Mouse (Mus musculus): ENCODE results near the gene Pi16.

The Pi16 gene

DNA sequence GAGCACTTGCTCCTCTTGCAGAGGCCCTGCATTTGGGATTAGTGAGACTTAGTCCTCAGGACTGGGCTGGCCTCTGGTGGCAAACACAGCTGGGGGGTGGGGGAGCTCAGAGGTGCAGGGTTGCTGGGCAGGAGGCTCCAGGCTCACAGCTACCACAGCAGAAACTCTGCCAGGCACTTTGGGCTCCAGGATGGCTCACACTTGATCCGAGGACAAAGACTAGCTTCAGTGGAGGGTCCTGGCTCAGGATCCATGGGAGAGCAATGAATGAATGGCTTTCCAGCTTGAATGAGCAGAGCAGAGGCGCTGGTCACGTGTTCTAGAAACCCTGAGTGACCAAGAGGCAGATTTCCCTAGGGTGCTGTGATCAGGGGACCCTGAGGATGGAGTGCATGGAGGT, 41.4 kb downstream of the Pi16 start:
- DNase-seq = no peak

- DNase-seq = peak; percentile 32 to 61
Observed at GRCm38 (mm10) chr17:29360761-29361221, 43.3 kb downstream of the Pi16 start, which contains the start of gene Fgd2. Fgd2 (plus strand) TSS chr17:29360914.

- DNase-seq = no peak
Observed at GRCm38 (mm10) chr17:29361982-29362691, 44.7 kb downstream of the Pi16 start.

- DNase-seq = no peak
Observed at GRCm38 (mm10) chr17:29363109-29363508, 45.6 kb downstream of the Pi16 start.

DNA sequence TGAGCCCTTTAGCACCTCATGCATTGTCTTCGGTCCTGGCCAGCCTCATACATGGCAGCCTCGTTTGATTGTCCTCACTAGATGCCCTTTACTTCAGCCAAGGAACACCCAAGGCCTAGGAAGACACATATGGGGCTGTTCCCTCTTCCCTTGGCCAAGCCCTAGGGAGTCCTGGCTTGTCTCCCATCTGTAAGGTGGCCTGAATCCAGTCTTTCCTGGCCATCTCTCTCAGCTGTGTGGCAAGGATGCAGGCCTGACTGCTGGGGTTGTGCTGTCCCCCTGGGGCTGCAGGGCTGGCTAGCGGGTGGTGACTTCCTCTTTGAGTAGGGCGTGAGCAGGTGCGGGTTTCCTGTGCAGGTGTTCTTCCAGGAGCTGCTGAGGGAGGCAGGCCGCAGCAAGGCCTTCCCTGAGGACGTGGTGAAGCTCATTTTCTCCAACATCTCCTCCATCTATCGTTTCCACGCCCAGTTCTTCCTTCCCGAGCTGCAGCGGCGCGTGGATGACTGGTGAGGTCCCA, 47.7 kb downstream of the Pi16 start:
- no peak for DNase-seq

GRCm38 (mm10) chr17:29368726-29369125, 51.2 kb downstream of the Pi16 start:
- peak in 1 of 2 experiments; percentile 59 for DNase-seq

DNA sequence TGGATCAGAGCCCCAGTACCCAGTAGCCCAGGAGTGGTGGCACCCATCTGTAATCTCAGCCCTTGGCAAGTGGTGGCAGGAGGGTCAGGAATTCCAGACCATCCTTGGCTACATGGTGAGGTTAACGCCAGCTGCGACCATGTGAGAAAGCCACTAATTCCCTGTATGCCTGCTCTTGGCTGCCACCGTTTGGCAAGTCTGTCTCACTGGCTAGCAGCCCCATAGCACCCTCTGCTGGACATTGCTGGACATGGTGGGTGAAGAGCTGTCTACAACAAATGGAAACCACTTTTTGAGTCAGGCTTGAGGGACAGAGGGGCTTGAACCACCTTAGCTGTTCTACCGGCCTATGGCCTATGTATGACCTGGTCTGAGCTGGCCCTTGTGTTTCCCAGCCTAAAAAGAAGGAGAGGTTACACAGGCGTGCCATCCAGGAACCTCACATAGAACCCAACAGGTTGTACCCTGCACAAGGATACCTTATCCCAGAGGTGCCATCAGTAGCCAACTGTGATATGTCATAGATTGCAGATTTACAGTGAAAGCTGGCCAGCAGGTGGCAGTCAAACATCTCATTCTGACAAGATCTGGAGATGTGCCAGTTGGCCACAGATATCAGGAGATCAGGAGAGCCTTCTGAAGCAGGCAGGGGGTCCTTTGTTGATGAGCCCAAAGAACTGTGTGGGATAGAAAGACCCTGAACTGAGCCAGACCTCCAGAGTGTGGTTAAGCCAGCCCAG, 53.7 kb downstream of the Pi16 start:
- peak; percentile 93 to 97 for DNase-seq

- no peak for DNase-seq
Observed at GRCm38 (mm10) chr17:29375871-29376270, 58.4 kb downstream of the Pi16 start.

- DNase-seq = no peak
Observed at GRCm38 (mm10) chr17:29378056-29378455, 60.6 kb downstream of the Pi16 start.
